Mouse (Mus musculus) bone marrow macrophage, adult 2 months (primary cell): ENCODE data around the gene Bmp10. TPM values are rescaled to one million over a fixed set of nuclear protein-coding genes. Genes with fewer than 3 reads are reported as not detected.

Experiments
- H3K27ac ChIP-seq: 2 replicates; pipeline ENCODE4 v1.5.1; 2012; ENCODE audit warnings: low read depth, low read length; ENCODE audit not compliant: insufficient read depth
- H3K4me1 ChIP-seq: 2 replicates; pipeline ENCODE4 v1.6.1; 2012; ENCODE audit warnings: low read length; ENCODE audit not compliant: control insufficient read depth, insufficient read depth
- H3K4me3 ChIP-seq: 2 replicates; pipeline ENCODE4 v1.5.1; 2012; ENCODE audit warnings: mild to moderate bottlenecking, low read length, moderate library complexity; ENCODE audit not compliant: insufficient read depth
- CTCF ChIP-seq: IDR thresholded peaks from 2 replicates; pipeline ENCODE4 v1.5.1; 2012; ENCODE audit warnings: low read depth, mild to moderate bottlenecking, low read length, moderate library complexity
- POLR2A ChIP-seq: IDR thresholded peaks from 2 replicates; pipeline ENCODE4 v1.6.1; 2012; ENCODE audit warnings: mild to moderate bottlenecking, low read depth, low read length, borderline replicate concordance
- polyA plus RNA-seq: library from polyadenylated mRNA; stranded (reverse); fragments of >200 nt; gene quantifications from 2 replicates; pipeline ENCODE4 v1.2.4, GENCODE M21; 2012; ENCODE audit not compliant: missing spikeins, insufficient read depth, insufficient read length

Gene Bmp10
- polyA plus RNA-seq, result not detected in 2 replicates

DNA sequence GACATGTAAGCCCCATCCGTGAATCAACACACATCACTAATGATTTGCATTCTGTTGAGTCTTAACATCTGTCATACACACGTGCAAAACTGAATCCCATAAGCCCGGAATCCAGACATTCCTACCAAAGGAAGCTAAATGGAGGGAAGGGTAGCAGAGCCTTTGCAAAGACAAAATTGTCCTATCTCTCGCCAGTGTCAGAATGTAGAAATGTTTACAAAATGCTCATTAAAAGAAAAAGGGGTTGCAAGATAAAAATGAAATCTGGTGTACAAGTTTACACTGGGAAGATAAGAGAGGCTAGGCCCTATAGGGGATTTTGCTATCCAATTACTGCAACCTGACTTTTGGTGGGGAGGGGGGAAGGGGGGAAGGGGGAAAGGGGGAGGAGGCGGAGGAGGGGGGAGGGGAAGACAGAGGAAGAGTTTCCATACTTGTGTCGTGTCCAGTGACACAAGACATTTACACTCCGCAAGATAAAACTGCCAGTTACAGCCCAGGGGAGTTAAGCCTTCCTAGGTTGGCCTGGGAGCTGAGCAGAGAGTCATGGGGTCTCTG lies at the start of gene Bmp10:
Gene Bmp10, plus strand, starts transcription at position 508 of the 558 bp plus-strand sequence.
- no peak within 1 kb of the TSS for H3K27ac ChIP-seq
- TF ChIP-seq POLR2A (no peak), CTCF (no peak)

DNA sequence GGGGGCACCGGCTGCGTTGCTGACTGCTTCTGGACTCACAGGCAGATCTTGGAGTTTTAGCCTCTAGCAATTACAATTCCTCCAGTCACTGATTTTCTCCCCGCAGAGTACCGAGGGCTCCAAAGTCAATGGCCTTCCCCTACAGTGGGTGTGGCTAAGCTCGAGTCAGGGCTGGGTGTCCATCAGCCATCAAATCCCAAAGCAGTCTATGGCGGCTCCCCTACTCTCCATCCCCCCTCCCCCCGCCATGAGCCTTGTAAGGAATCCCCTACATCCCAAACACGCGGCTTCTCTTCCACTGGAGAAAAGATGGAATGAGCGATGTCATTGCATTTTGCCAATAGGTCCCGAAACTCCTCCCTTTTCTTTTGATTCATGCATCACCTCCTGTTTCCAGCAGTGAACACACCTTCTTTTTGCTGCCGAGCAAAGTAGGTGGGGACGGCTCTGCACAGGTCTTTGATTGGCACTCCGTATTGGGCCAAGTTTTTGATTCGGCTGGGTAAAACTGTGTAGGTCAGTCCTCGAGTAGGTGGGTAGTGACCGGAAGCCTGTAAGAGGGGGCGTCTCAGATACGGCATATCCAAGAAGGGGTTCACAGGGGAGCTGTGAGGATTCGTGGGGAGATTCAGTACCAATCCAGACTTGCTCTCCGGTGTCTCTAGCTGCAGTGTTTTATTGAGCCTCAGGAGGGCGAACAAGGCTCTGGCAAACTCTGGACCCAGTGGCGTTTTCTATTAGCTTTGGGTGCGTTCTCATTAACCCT lies 44.7 kb upstream of the Bmp10 start:
- TF ChIP-seq CTCF (no peak), POLR2A (no peak)
- H3K27ac ChIP-seq, result no peak overlapping the region
- peaks cover 3% of the 10 kb centered on the region; the same call in 1 of the 2 replicates for H3K4me1 ChIP-seq
- H3K4me3 ChIP-seq, result no peak overlapping the region

More for the DNA sequence above, at the start of gene Bmp10:
- Histone ChIP-seq H3K4me3 (no peak within 1 kb of the TSS), H3K4me1 (no peaks in the 10 kb centered on the region)

GRCm38 (mm10) chr6:87384761-87385160 lies 44.0 kb upstream of the Bmp10 start:
- no peak overlapping the region for H3K4me3 ChIP-seq
- peaks cover 3% of the 10 kb centered on the region; the same call in 1 of the 2 replicates for H3K4me1 ChIP-seq
- TF ChIP-seq POLR2A, result no peak
- TF ChIP-seq CTCF, result no peak
- no peak overlapping the region for H3K27ac ChIP-seq

GRCm38 (mm10) chr6:87386203-87386602 lies 42.6 kb upstream of the Bmp10 start:
- no peak for TF ChIP-seq POLR2A
- no peak for TF ChIP-seq CTCF
- peaks cover 3% of the 10 kb centered on the region; the same call in 1 of the 2 replicates for H3K4me1 ChIP-seq
- H3K4me3 ChIP-seq, result no peak overlapping the region
- no peak overlapping the region for H3K27ac ChIP-seq

DNA sequence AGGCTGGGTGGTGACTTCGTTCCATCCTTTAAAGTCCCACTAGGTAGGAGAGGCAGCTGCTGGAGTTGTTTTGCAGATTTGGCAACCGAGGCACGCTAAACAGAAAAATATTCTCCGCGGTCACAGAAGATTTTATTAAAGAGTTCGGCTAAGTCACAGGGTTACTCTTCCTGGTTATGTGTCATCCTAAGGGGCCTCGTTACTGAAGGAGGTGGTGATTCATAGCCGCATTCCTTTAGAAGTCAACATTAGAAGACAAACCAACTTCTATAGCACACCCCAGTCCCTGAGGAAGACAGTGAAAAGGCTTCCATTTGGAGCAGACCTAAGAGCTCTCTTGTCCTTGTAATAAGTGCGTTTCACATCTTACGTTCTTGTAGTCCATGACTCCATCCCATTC lies 42.1 kb upstream of the Bmp10 start:
- Histone ChIP-seq H3K4me3 (no peak overlapping the region), H3K4me1 (peaks cover 3% of the 10 kb centered on the region; the same call in 1 of the 2 replicates), H3K27ac (no peak overlapping the region)
- no peak for TF ChIP-seq CTCF
- no peak for TF ChIP-seq POLR2A

- TF ChIP-seq POLR2A, result no peak
- no peak for TF ChIP-seq CTCF
- peaks cover 10% of the 10 kb centered on the region for H3K4me1 ChIP-seq
- no peak within 1 kb of the TSS for H3K4me3 ChIP-seq
- no peak within 1 kb of the TSS for H3K27ac ChIP-seq
These were observed 39.9 kb upstream of the Bmp10 start, which contains the start of gene Gkn3 for GRCm38 (mm10) chr6:87388877-87389276. Gene Gkn3 (minus strand): TSS chr6:87388935.

GRCm38 (mm10) chr6:87389455-87389989 lies 39.3 kb upstream of the Bmp10 start:
- no peak overlapping the region for H3K4me3 ChIP-seq
- no peak for TF ChIP-seq POLR2A
- no peak for TF ChIP-seq CTCF

DNA sequence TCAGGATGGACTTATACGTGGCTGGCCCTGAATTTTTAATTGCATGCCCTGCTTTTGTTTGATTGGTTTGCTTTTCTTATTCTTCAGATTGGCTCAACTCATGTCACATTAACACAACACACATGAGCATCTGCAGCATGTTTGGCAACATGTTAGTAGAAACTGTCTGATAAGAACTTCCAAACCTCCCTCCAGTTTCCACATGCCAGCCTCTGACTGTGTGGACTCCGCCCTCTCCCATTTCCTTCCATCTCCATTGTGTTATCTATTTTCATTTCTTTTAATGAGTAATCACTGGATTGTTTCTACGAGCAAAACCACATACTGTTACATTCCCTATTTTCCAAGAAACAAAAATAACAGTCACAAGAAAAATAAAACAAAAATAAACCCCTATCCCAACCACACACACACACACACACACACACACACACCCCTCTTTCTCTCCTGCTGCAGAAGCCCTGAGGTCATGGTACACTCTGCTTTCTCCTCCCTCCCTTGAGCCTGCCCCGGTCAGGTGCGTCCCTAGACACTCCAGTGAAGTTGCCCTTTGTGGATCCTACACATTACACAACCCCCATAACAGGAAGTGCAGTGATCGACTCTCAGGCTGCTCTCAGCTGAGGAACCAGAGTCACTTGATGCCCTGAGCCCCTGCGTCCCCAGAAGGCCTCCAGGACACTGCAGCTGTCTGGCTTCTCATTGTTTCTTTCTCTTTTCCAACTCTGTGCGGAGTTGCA lies 35.2 kb upstream of the Bmp10 start:
- peaks cover 14% of the 10 kb centered on the region for H3K4me1 ChIP-seq
- H3K4me3 ChIP-seq, result no peak overlapping the region
- TF ChIP-seq CTCF (no peak), POLR2A (no peak)
- no peak overlapping the region; the same call in 1 of the 2 replicates for H3K27ac ChIP-seq

More at GRCm38 (mm10) chr6:87389455-87389989, 39.3 kb upstream of the Bmp10 start:
- H3K27ac ChIP-seq, result no peak overlapping the region
- H3K4me1 ChIP-seq, result peaks cover 13% of the 10 kb centered on the region

- Histone ChIP-seq H3K4me3 (no peak overlapping the region), H3K4me1 (peaks cover 19% of the 10 kb centered on the region)
These were observed 34.0 kb upstream of the Bmp10 start for GRCm38 (mm10) chr6:87394783-87395182.

More at GRCm38 (mm10) chr6:87394783-87395182, 34.0 kb upstream of the Bmp10 start:
- no peak overlapping the region for H3K27ac ChIP-seq
- no peak for TF ChIP-seq POLR2A
- TF ChIP-seq CTCF, result no peak
